ENCODE assay signal across 30 mouse cellular contexts in genomic region chr16:31241433-31241832, GRCm38 (mm10). TPM values are rescaled to one million over a fixed set of nuclear protein-coding genes. Genes with fewer than 3 reads are reported as not detected.
DNase-seq lines count a peak whose midpoint lies in the region; ATAC-seq and TF ChIP-seq lines count a peak whose summit lies in the region.
"Had no signal": no experiment of that assay in that cellular context is flagged by ENCODE, and none has a peak within 500 bp of the region (broad histone marks: within the 10 kb centered on the region; RNA-seq: fewer than 3 reads in every experiment).

No protein-coding gene starts in this region.

- no peak overlapping the region for H3K4me2 ChIP-seq in limb, embryonic 11.5 days (ENCODE audit: low read depth, severe bottlenecking)
- H3K4me2 ChIP-seq: embryonic facial prominence, embryonic 15.5 days; forebrain, embryonic 13.5 days; hindbrain, embryonic 15.5 days; liver, embryonic 13.5 days; neural tube, embryonic 15.5 days; stomach, embryonic 15.5 days had no signal

- no peak for TF ChIP-seq CTCF in layer of hippocampus, adult 2 months (conservative IDR thresholded peaks at IDR 0.05)

- no peak overlapping the region for H3K4me3 ChIP-seq in layer of hippocampus, adult 2 months
- H3K4me3 ChIP-seq in limb, embryonic 11.5 days (ENCODE audit: low read depth, low read length), result no peak overlapping the region
- H3K4me3 ChIP-seq in limb, embryonic 10.5 days, result no peak overlapping the region
- H3K4me3 ChIP-seq: embryonic facial prominence, embryonic 10.5 days; embryonic facial prominence, embryonic 15.5 days; forebrain, embryonic 13.5 days; hindbrain, embryonic 10.5 days; hindbrain, embryonic 15.5 days; liver, embryonic 13.5 days; neural tube, embryonic 15.5 days; stomach, embryonic 15.5 days had no signal

- no peaks in the 10 kb centered on the region for H3K27me3 ChIP-seq in limb, embryonic 11.5 days (ENCODE audit: control insufficient read depth, insufficient read depth, low read length)
- H3K27me3 ChIP-seq in limb, embryonic 10.5 days (ENCODE audit: low read depth, poor library complexity, severe bottlenecking), result no peaks in the 10 kb centered on the region
- H3K27me3 ChIP-seq: embryonic facial prominence, embryonic 15.5 days; forebrain, embryonic 13.5 days; hindbrain, embryonic 15.5 days; liver, embryonic 13.5 days; neural tube, embryonic 15.5 days; stomach, embryonic 15.5 days had no signal

- H3K9ac ChIP-seq in limb, embryonic 11.5 days (ENCODE audit: low read length), result no peak overlapping the region
- H3K9ac ChIP-seq: embryonic facial prominence, embryonic 15.5 days; forebrain, embryonic 13.5 days; hindbrain, embryonic 15.5 days; liver, embryonic 13.5 days; neural tube, embryonic 15.5 days; stomach, embryonic 15.5 days had no signal

- H3K36me3 ChIP-seq in limb, embryonic 11.5 days (ENCODE audit: control insufficient read depth, insufficient read depth, low read length), result no peaks in the 10 kb centered on the region
- H3K36me3 ChIP-seq in limb, embryonic 10.5 days, result no peaks in the 10 kb centered on the region
- H3K36me3 ChIP-seq: embryonic facial prominence, embryonic 10.5 days; embryonic facial prominence, embryonic 15.5 days; hindbrain, embryonic 10.5 days; hindbrain, embryonic 15.5 days; liver, embryonic 13.5 days; neural tube, embryonic 15.5 days; stomach, embryonic 15.5 days had no signal

- ATAC-seq in limb, embryonic 11.5 days (ENCODE audit: insufficient number of reproducible peaks, low FRiP score, low TSS enrichment, low read depth), result no peak
- ATAC-seq: CD4-positive, CD25-positive, alpha-beta regulatory T cell, adult 4 months; forebrain, embryonic 13.5 days; inflammation-experienced regulatory T-cells, adult 6 months had no signal

- H3K4me1 ChIP-seq in limb, embryonic 11.5 days (ENCODE audit: control insufficient read depth, insufficient read depth, low read length), result no peaks in the 10 kb centered on the region
- 0 out of 2 replicates have a peak, but pooled peaks cover 6% of the 10 kb centered on the region for H3K4me1 ChIP-seq in limb, embryonic 10.5 days
- H3K4me1 ChIP-seq: embryonic facial prominence, embryonic 15.5 days; forebrain, embryonic 13.5 days; hindbrain, embryonic 15.5 days; liver, embryonic 13.5 days; neural tube, embryonic 15.5 days; stomach, embryonic 15.5 days had no signal

- peak in 1 of 2 experiments; percentile 57 for DNase-seq in layer of hippocampus, adult 2 months (ENCODE audit: low spot score in 2 of 2)
- DNase-seq in layer of hippocampus, adult 9-10 months (ENCODE audit: low spot score), result no peak
- DNase-seq in limb, embryonic 11.5 days (ENCODE audit: low spot score), result peak; percentile 11
- DNase-seq in limb, embryonic 10.5 days (ENCODE audit: low spot score), result no peak
- DNase-seq in brain, adult 2 months (ENCODE audit: low read depth, low spot score), result peak; percentile 86
- peak; percentile 52 to 91 for DNase-seq in left cerebral cortex, postnatal 25 days (ENCODE audit: low spot score in 2 of 2)
- DNase-seq in cerebellum, postnatal 25 days, result no peak
- DNase-seq: adrenal gland, postnatal 14 days; cerebellum, adult 11-12 months; cerebellum, adult 9-11 months; gastrocnemius, postnatal 14 days; heart, postnatal 14 days; kidney, adult 11 months; kidney, postnatal 14 days; liver, embryonic 13.5 days; lung, adult 2 months; lung, postnatal 10 days; midbrain, embryonic 14.5 days; retina, postnatal 1 day; thymus, postnatal 14 days had no signal

- H3K9me3 ChIP-seq in limb, embryonic 11.5 days (ENCODE audit: control insufficient read depth, low read length), result no peaks in the 10 kb centered on the region
- no peaks in the 10 kb centered on the region for H3K9me3 ChIP-seq in limb, embryonic 10.5 days (replicated peaks)
- H3K9me3 ChIP-seq: embryonic facial prominence, embryonic 10.5 days; embryonic facial prominence, embryonic 15.5 days; forebrain, embryonic 13.5 days; hindbrain, embryonic 10.5 days; hindbrain, embryonic 15.5 days; liver, embryonic 13.5 days; neural tube, embryonic 15.5 days; stomach, embryonic 15.5 days had no signal

- 85% methylated on average over 9 of the region's 9 CpGs for WGBS in limb, embryonic 11.5 days
- 89% methylated on average over 9 of the region's 9 CpGs for WGBS in limb, embryonic 10.5 days

- intact Hi-C loops in left cerebral cortex, postnatal 25 days (cut with DNase I), result loop anchor here (2.0 to 5.0 kb wide), 2 partner anchors 41 to 106 kb away; partner anchors contain the start of gene Acap2

- H3K27ac ChIP-seq in layer of hippocampus, adult 2 months, result peak overlapping the region; percentile 87
- H3K27ac ChIP-seq in limb, embryonic 11.5 days (replicated peaks; ENCODE audit: low read depth, low read length), result no peak overlapping the region
- H3K27ac ChIP-seq in limb, embryonic 10.5 days, result no peak overlapping the region
- H3K27ac ChIP-seq: embryonic facial prominence, embryonic 10.5 days; embryonic facial prominence, embryonic 15.5 days; forebrain, embryonic 13.5 days; hindbrain, embryonic 10.5 days; hindbrain, embryonic 15.5 days; liver, embryonic 13.5 days; macrophage; neural tube, embryonic 15.5 days; stomach, embryonic 15.5 days had no signal

RNA-seq across cellular contexts. Expression of gene Ppp1r2, which starts 33.6 kb away (rescaled TPM):
- total RNA-seq in layer of hippocampus, adult 2 months (2021), result 10 to 100 TPM; 93.3 to 98.1 TPM
- 78.4 and 82.1 TPM in 2 replicates for polyA plus RNA-seq in limb, embryonic 11.5 days (2014; fragmentation: Nextera tagmentation; extraction: Ambion mirVana)
- 84.6 and 89.8 TPM in 2 replicates for polyA plus RNA-seq in limb, embryonic 10.5 days (2016; fragmentation: Nextera tagmentation; extraction: Ambion mirVana)
- 100 to 1,000 TPM in 1 of 2 experiments, 10 to 100 TPM in 1; 95.9 to 112 TPM for total RNA-seq in left cerebral cortex, postnatal 25 days (2021)

RNA-seq across cellular contexts. Expression of gene Acap2, which starts 40.4 kb away (rescaled TPM):
- total RNA-seq in layer of hippocampus, adult 2 months (2021), result 100 to 1,000 TPM; 140 to 148 TPM
- polyA plus RNA-seq in limb, embryonic 11.5 days (2014; fragmentation: Nextera tagmentation; extraction: Ambion mirVana), result 18.0 and 19.3 TPM in 2 replicates
- 14.9 and 16.4 TPM in 2 replicates for polyA plus RNA-seq in limb, embryonic 10.5 days (2016; fragmentation: Nextera tagmentation; extraction: Ambion mirVana)
- 100 to 1,000 TPM; 110 to 121 TPM for total RNA-seq in left cerebral cortex, postnatal 25 days (2021)

Comparison
In these comparisons a context has a peak if more than half of its experiments do, and no peak if none do; other contexts are left out.
1. DNase-seq: peak in limb, embryonic 11.5 days (single experiment), brain, adult 2 months (single experiment) and left cerebral cortex, postnatal 25 days (2 of 2); none in layer of hippocampus, adult 9-10 months (single experiment), limb, embryonic 10.5 days (single experiment) and cerebellum, postnatal 25 days (0 of 2).